Mouse (Mus musculus) ES-Bruce4 (cell line): ENCODE data around the gene Gm29776.

Experiments used
- CTCF ChIP-seq: IDR thresholded peaks from one replicate; pipeline ENCODE4 v1.8.1; 2011; ENCODE audit warnings: low read depth, low read length
- POLR2A ChIP-seq: IDR thresholded peaks from one replicate; pipeline ENCODE4 v1.8.1; 2011; ENCODE audit warnings: low read length; ENCODE audit not compliant: insufficient read depth

GRCm38 (mm10) chr14:54647900-54648299, 50.7 kb downstream of the Gm29776 start:
- TF ChIP-seq CTCF (no peak), POLR2A (no peak)
